Mouse (Mus musculus) forebrain, postnatal 0 days (tissue): Measurements from ENCODE around the gene Ston1. TPM values are rescaled to one million over a fixed set of nuclear protein-coding genes. Genes with fewer than 3 reads are reported as not detected.

ENCODE experiments used
- ATAC-seq: fragments of 200-750 bp; cut with Nextera tagmentation; 2 replicates; pipeline ENCODE4 v1.8.0; 2017; ENCODE audit warnings: mild to moderate bottlenecking, moderate library complexity
- DNase-seq: peaks from one replicate; pipeline ENCODE4 v3.0.0-alpha.2; 2015
- H3K27ac ChIP-seq: fragments of 300-500 bp; sonication (generic); 2 replicates; pipeline ENCODE4 v1.5.1; 2014; ENCODE audit warnings: low read depth, mild to moderate bottlenecking, antibody characterized with exemption, low read length, moderate library complexity, mixed read lengths
- H3K27me3 ChIP-seq: fragments of 300-500 bp; sonication (generic); 2 replicates; pipeline ENCODE4 v1.6.1; 2014; ENCODE audit warnings: mild to moderate bottlenecking, low read length, mixed read lengths; ENCODE audit not compliant: insufficient read depth
- H3K36me3 ChIP-seq: fragments of 300-500 bp; sonication (generic); 2 replicates; pipeline ENCODE4 v1.6.1; 2014; ENCODE audit warnings: mild to moderate bottlenecking, moderate library complexity; ENCODE audit not compliant: insufficient read depth
- H3K4me1 ChIP-seq: fragments of 300-500 bp; sonication (generic); 2 replicates; pipeline ENCODE4 v1.6.1; 2014; ENCODE audit warnings: antibody characterized with exemption; ENCODE audit not compliant: insufficient read depth
- H3K4me2 ChIP-seq: fragments of 300-500 bp; sonication (generic); 2 replicates; pipeline ENCODE4 v1.6.1; 2014; ENCODE audit warnings: low read depth, mild to moderate bottlenecking, moderate library complexity
- H3K4me3 ChIP-seq: fragments of 300-500 bp; sonication (generic); 2 replicates; pipeline ENCODE4 v1.5.1; 2014; ENCODE audit warnings: low read depth, low read length, mixed read lengths
- H3K9ac ChIP-seq: fragments of 300-500 bp; sonication (generic); 2 replicates; pipeline ENCODE4 v1.6.1; 2014; ENCODE audit warnings: mild to moderate bottlenecking
- H3K9me3 ChIP-seq: fragments of 300-500 bp; sonication (generic); 2 replicates; pipeline ENCODE4 v1.6.1; 2016; ENCODE audit warnings: low read length
- CTCF ChIP-seq: sonication (generic); IDR thresholded peaks from 2 replicates; pipeline ENCODE4 v1.5.1; 2016; ENCODE audit warnings: antibody characterized with exemption, control low read depth, low read depth
- WGBS: fragments of 180-500 bp; shearing (Covaris S2); extraction: QIAGEN DNeasy Blood & Tissue Kit; methylation state at CpG from one replicate; pipeline ENCODE4 v1.1.7; 2014; 5-methylcytosine and 5-hydroxymethylcytosine counted together
- polyA plus RNA-seq: library from polyadenylated mRNA; unstranded; fragments of >200 nt; fragmentation: Nextera tagmentation; extraction: Ambion mirVana; gene quantifications from 2 replicates; pipeline ENCODE4 v1.2.1, GENCODE M21; 2015
- total RNA-seq: library from RNA; depleted of rRNA; stranded (reverse); fragments of >200 nt; gene quantifications from 2 replicates; pipeline ENCODE4 v1.2.3, GENCODE M21; 2014

Ston1 gene
- total and polyA plus RNA-seq, 2 experiments from 2014 or later = 1.5 to 2.2 TPM

DNA sequence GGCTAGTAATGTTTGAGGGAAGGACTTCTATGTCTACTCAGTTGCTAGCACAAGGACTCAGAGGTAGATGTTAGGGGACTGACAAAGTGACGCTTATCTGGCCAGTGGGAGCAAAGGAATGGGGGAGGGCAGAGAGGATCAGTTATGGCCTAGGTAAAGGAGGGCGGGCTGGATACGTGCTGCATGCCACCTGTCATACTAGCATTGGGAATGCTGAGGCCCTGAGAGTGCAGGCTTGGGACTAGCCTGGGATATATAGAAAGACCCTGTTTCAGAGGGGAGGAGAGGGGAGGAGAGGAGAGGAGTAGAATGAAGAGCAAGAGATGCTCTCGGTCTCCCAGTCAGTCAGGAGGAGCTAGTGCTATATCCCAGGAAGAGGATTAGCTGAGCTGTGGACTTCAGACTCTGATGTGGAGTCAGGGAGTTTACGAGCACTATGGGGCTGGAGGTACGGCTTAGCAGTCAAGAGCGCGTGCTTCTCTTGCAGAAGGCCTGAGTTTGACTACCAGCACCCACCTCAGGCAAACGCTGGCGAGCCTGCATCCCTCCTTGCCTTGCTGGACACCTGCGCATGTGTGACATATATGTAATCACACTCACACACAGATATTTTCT lies 43.9 kb upstream of the Ston1 start:
- no peak for TF ChIP-seq CTCF
- Histone ChIP-seq H3K27ac (no peak overlapping the region), H3K9me3 (no peaks in the 10 kb centered on the region), H3K4me1 (no peaks in the 10 kb centered on the region), H3K4me2 (no peak overlapping the region), H3K4me3 (no peak overlapping the region), H3K27me3 (no peaks in the 10 kb centered on the region), H3K9ac (no peak overlapping the region), H3K36me3 (peaks cover 59% of the 10 kb centered on the region)
- DNase-seq = no peak
- ATAC-seq = no peak
- WGBS = 93% methylated on average over 11 of the region's 11 CpGs

DNA sequence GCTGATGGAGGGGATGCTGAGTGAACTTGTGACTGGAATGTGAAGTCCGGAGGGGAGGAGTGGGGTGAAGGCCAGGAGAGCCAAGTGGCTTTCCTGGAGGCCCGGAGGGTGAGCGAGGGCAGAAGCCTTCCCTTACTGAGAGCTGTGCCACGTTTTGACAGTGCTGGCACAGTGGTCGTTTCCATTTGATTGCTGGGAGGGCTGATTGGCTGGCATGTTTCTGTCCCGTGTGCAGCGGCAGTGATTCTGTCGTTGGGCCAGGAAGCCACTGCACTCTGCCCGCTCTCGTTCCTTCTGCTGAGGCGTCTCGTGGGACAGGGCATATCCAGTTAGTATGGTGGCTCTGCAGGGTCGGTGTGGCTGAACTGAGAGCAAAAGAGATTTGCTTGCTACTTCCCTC lies 41.3 kb upstream of the Ston1 start:
- H3K27ac ChIP-seq = no peak overlapping the region
- H3K36me3 ChIP-seq = peaks cover 50% of the 10 kb centered on the region
- 67% methylated on average over 13 of the region's 13 CpGs for WGBS
- no peaks in the 10 kb centered on the region for H3K27me3 ChIP-seq
- H3K9me3 ChIP-seq = no peaks in the 10 kb centered on the region
- no peak overlapping the region for H3K4me2 ChIP-seq
- ATAC-seq = no peak
- H3K9ac ChIP-seq = no peak overlapping the region
- no peak overlapping the region for H3K4me3 ChIP-seq
- H3K4me1 ChIP-seq = no peaks in the 10 kb centered on the region
- DNase-seq = no peak
- TF ChIP-seq CTCF = no peak

DNA sequence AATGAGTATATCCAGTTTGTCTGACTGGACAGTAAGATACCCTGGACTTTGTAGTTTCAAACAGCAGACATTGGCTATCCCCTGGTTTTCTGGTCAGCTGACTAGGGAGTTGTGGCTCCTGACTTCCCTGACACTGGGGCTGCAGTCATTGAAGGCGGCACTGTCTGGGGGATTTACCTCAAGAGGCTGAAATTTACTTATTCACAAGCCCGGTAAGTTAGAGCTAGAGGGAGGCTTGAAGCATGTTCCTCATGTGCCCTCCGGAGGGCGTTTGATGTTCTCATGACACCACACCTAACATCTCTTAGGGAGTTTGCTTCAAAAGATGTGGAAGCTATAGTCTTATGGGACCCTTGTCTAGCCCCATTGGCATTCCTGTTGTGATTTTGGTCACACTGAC lies 40.8 kb upstream of the Ston1 start:
- WGBS = 84% methylated on average over 4 of the region's 4 CpGs
- DNase-seq (no peak), ATAC-seq (no peak)
- Histone ChIP-seq H3K4me1 (no peaks in the 10 kb centered on the region), H3K36me3 (peaks cover 55% of the 10 kb centered on the region), H3K27ac (no peak overlapping the region), H3K4me2 (no peak overlapping the region), H3K4me3 (no peak overlapping the region), H3K9ac (no peak overlapping the region), H3K27me3 (no peaks in the 10 kb centered on the region), H3K9me3 (no peaks in the 10 kb centered on the region)
- TF ChIP-seq CTCF = peak; percentile 5; the same call in 1 of the 2 replicates

DNA sequence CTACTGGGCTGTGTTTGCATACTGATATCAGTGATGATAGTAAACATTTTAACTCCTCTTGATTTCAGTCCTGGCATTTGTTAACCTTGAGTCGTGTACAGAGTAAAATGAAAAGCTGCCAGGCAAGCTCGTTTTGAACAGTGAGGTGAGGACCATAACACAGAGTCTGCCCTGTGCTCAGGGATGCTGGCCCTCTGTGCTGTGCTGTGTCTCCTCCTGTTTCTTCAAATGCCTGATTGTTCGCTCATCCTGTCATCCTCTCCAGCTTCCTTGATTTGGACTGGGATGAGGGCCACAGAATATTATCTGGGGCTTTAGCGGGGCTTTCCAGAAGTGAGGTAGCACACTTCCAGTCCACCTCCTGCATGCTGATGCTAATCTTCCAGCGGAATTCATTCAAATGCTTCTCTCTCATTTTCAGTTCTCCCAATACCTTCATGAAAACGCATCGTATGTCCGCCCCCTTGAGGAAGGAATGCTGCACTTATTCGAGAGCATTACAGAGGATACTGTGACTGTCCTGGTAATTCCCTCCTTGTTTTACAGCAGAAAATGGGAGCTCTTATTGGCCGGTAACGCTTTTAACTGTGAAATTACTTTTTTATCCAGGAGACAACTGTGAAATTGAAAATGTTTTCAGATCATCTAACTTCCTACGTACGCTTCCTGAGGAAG lies 39.2 kb upstream of the Ston1 start:
- H3K9ac ChIP-seq = no peak overlapping the region
- ATAC-seq (peak; percentile 92), DNase-seq (peak; percentile 81)
- peaks cover 52% of the 10 kb centered on the region for H3K36me3 ChIP-seq
- no peaks in the 10 kb centered on the region for H3K4me1 ChIP-seq
- H3K4me2 ChIP-seq = no peak overlapping the region
- H3K27ac ChIP-seq = no peak overlapping the region
- H3K27me3 ChIP-seq = no peaks in the 10 kb centered on the region
- peak; percentile 92 for TF ChIP-seq CTCF
- no peak overlapping the region for H3K4me3 ChIP-seq
- H3K9me3 ChIP-seq = no peaks in the 10 kb centered on the region
- WGBS = 35% methylated on average over 13 of the region's 13 CpGs

- Histone ChIP-seq H3K4me3 (no peak overlapping the region), H3K4me1 (no peaks in the 10 kb centered on the region), H3K27me3 (no peaks in the 10 kb centered on the region), H3K4me2 (no peak overlapping the region), H3K36me3 (peaks cover 40% of the 10 kb centered on the region), H3K9ac (no peak overlapping the region), H3K27ac (no peak overlapping the region), H3K9me3 (no peaks in the 10 kb centered on the region)
- ATAC-seq (no peak), DNase-seq (no peak)
- 88% methylated on average over 3 of the region's 3 CpGs for WGBS
- no peak for TF ChIP-seq CTCF
Observed at GRCm38 (mm10) chr17:88563611-88564010, 33.9 kb upstream of the Ston1 start.

DNA sequence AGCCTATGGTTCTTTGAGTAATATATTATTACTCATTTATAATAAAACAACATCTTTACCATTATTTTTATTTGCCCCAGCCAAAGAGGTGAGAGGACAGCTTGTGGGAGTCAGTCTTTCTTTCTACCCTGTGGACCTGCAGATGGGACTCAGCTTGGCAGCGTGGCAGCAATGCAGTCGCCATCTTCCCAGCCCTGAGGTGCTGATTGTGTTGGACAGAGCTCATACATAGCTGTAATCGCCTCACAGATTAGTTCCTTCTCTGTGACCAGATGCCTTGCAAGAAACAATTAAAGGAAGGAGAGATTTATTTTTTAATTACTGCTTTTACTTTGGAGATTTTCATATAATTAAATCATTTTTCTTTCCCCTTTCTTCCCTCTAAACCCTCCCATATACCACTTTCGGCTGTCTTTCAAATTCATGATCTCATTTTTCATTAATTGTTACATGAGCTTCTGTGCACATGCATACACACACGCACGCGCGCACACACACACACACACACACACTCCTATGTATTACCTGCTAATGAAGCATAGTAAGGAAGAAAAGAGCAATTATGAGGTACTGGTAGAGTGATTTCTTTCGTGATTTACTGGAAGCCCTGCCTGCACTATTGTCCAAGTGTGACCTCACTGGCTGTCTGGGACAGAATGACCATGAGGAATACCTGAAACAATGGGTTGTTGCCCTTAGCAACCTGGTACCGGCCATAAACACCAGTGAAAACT lies 27.5 kb upstream of the Ston1 start:
- no peak; the same call in 1 of the 2 replicates for ATAC-seq
- H3K27ac ChIP-seq = no peak overlapping the region
- no peaks in the 10 kb centered on the region for H3K9me3 ChIP-seq
- WGBS = 46% methylated on average over 10 of the region's 10 CpGs
- H3K36me3 ChIP-seq = peaks cover 65% of the 10 kb centered on the region
- no peak overlapping the region for H3K4me2 ChIP-seq
- H3K4me1 ChIP-seq = no peaks in the 10 kb centered on the region
- no peak overlapping the region for H3K9ac ChIP-seq
- no peak for TF ChIP-seq CTCF
- no peak overlapping the region for H3K4me3 ChIP-seq
- DNase-seq = no peak
- H3K27me3 ChIP-seq = no peaks in the 10 kb centered on the region

DNA sequence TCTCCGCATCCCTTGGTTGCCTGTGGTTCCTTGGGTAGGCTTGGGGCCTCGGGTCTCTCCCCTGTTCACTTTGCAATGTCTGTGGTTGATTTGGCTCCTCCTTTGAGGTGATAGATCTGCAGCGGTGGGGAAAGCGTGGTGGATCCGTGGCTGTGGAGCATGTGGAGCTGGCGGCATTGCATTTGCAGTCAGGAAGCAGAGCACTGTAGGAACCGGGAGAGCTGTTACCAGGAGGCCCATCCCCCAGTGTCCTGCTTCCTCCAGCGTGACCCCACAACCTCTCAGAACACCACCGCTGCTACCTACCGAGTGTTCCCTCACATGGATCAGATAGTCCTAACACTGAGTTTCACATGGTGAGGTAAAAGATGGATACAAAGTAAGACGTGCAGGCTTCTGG lies 26.7 kb upstream of the Ston1 start:
- Histone ChIP-seq H3K27me3 (no peaks in the 10 kb centered on the region), H3K9me3 (no peaks in the 10 kb centered on the region), H3K4me1 (no peaks in the 10 kb centered on the region), H3K4me3 (no peak overlapping the region), H3K27ac (no peak overlapping the region), H3K36me3 (peaks cover 73% of the 10 kb centered on the region), H3K9ac (no peak overlapping the region), H3K4me2 (no peak overlapping the region)
- 88% methylated on average over 11 of the region's 11 CpGs for WGBS
- DNase-seq (no peak), ATAC-seq (no peak)
- TF ChIP-seq CTCF = no peak
